Mouse (Mus musculus) layer of hippocampus, adult 2 months (tissue): Measurements from ENCODE around the gene Cdt1. TPM values are rescaled to one million over a fixed set of nuclear protein-coding genes. Genes with fewer than 3 reads are reported as not detected.

Experiments used
- DNase-seq, 2 experiments: peaks; one replicate each; pipeline ENCODE4 v3.0.0; 2022; ENCODE audit warnings: low spot score in 2 of 2
- H3K27ac ChIP-seq: fragments of 200-600 bp; 2 replicates; pipeline ENCODE4 v1.8.1; 2022
- H3K4me3 ChIP-seq: fragments of 200-600 bp; 2 replicates; pipeline ENCODE4 v1.8.1; 2022; ENCODE audit warnings: mild to moderate bottlenecking
- CTCF ChIP-seq: fragments of 200-600 bp; conservative IDR thresholded peaks from 2 replicates; pipeline ENCODE4 v1.8.1; 2022; ENCODE audit warnings: antibody characterized with exemption, mild to moderate bottlenecking, moderate library complexity
- total RNA-seq, 2 experiments: library from RNA; stranded (reverse); gene quantifications; 2 replicates each; pipeline ENCODE4 v1.2.3; 2021

The Cdt1 gene
- total RNA-seq, 2 experiments from 2014 or later = 1.3 to 1.6 TPM

DNA sequence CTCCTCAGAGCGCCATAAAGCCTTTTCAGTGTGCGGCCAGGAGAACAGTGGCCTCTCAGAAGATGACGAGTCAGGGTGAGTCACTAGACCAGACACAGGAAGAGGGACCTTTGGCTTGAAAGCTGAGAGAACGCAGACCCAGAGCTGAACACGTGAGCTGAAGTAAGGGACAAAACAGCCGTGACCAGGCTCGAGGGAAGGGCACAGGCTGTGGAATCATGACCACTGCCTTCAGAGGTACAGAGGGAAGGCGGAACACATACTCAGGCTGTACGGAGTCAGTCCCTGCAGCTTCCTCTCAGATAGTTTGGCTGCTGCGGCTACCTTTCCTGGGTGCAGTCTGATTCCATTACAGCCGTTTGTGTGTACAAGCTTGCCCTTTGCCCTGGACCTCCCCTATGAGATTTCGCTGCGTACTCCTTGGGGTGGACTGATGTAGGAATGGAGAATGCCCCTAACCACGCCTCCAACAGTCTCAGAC, 17.6 kb downstream of the Cdt1 start:
- TF ChIP-seq CTCF = no peak
- no peak for DNase-seq
- no peak overlapping the region for H3K27ac ChIP-seq
- no peak overlapping the region for H3K4me3 ChIP-seq

DNA sequence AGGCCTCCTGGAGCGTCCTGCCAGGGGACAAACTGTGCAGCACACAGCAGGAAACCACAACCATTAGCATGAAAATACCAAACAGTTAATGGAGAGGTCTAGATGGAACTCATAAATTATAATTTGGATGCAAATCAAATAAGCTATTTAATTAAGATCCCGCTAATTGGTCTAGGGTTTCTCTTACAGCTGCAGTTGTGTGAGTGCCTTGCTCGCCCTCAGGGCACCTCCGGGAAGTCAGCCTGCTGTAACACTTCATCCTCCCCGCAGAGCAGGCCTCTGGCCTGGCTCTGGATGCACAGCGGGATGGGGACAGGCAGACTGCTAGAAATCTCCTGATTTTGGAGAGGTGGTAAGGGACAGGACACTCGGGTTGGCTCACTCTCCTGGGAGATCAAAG, 18.4 kb downstream of the Cdt1 start:
- H3K27ac ChIP-seq = no peak overlapping the region
- no peak overlapping the region for H3K4me3 ChIP-seq
- TF ChIP-seq CTCF = no peak
- DNase-seq = no peak

DNA sequence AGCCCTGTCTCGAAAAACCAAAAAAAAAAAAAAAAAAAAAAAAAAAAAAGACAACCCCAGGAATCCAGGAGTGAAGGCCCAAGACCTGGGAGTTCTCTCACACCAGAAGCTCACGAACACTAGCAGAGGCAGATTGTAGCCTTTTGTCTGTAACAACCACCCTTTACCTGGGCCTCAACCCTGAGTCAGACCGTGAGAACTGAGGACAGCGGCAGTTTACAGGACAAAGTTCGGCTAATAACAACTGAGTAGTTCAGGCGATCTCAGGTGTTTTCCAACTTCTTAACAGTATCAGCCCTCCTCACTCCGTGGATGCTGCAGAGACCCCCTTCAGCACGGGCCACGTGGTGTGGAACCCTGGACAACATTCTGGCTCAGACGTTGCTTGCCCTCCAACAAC, 18.9 kb downstream of the Cdt1 start:
- DNase-seq = no peak
- Histone ChIP-seq H3K4me3 (no peak overlapping the region), H3K27ac (no peak overlapping the region)
- no peak for TF ChIP-seq CTCF

DNA sequence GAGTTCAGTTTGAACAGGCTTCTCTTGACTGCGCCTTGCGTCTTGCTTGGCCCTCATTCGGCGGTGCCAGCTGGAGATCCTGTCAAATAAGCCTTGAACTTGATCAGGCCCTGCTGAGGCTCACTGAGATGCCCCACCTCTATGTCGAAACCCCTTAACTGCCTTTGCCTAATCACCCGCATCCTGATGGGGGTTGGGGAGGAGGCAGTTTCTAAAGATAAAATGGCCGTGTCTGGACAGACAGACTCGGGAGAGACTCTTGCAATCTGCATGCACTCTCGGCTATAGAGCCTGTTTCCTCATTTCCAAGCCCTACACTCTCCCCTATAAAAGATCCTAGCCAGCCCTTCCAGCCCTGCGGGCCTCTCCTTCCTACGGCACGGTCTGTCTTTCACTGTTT, 25.4 kb downstream of the Cdt1 start:
- Histone ChIP-seq H3K27ac (no peak overlapping the region), H3K4me3 (no peak overlapping the region)
- no peak for DNase-seq
- TF ChIP-seq CTCF = no peak

DNA sequence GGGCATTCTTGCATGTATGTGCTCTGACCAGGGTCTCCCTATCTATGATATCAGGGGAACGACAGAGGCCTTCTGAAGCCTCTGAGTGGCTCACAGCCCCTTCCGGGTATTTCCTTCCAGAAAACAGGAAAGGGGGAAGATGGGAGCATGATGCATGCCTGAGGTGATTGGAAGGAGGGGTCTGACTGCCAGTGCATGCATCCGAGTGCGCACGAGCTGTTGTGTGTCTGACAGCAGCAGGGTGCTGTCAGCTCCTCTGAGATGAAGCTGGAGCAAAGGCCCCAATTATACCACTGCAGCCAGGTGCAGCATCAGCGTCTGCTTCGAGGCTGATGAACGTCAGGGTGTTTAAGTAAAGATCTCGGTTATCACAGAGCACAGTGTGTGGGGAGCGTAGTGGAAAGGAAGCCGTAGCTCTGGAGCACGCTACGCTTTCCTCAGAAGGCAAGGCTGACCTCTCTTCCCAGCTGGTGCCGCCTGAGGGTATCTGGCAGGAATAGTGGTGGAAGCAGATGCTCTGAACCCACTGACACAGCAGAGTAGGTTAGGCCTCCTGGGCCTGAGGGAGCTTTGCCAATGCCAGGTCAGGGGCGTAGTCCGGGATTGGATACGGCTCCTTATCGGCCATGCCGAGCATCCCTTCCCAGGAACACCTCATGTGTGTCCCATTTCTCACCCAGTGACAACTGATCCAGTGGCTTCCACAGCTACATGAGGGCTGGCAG, 26.1 kb downstream of the Cdt1 start:
- TF ChIP-seq CTCF = no peak
- DNase-seq = no peak
- H3K27ac ChIP-seq = no peak overlapping the region
- no peak overlapping the region for H3K4me3 ChIP-seq

DNA sequence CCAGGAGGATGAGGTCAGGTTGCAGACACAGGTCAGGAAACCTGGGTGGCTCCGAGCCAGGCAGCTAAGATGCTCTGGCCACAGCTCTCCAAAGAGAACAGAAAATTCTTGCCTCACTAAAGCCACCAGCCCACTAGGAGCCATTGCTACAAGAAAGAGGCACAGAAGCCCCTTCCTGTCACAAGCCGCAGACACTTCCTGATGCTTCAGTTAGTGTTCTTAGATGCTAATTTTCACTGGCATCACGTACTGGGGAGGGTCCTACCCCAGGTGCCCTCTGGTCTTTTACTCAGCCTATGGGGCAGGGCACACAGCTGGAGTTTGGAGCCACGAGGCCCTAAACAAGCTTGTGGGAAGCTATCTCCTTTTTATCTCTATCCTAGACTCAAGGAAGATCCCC, 28.2 kb downstream of the Cdt1 start:
- Histone ChIP-seq H3K4me3 (no peak overlapping the region), H3K27ac (no peak overlapping the region)
- no peak for DNase-seq
- no peak for TF ChIP-seq CTCF

DNA sequence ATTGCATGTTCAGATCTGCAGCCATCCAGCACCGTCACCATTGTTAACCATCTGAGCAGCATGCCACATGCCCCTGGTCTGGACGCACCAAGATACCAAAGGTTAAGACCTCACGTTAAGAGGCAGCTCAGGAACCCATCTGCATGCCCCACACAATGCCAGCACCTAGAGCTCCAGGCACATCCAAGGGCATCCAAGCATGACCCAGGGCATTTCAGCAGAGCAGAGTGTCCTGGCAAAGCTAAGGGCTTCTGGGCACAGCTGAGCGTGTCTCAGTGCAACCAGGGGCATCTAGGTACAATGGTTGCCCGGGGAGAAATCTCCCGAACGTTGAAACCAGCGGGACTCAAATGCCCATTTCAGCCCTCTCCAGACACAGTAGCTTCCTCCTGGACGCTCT, 32.9 kb downstream of the Cdt1 start:
- no peak overlapping the region for H3K4me3 ChIP-seq
- no peak for TF ChIP-seq CTCF
- no peak overlapping the region for H3K27ac ChIP-seq

DNA sequence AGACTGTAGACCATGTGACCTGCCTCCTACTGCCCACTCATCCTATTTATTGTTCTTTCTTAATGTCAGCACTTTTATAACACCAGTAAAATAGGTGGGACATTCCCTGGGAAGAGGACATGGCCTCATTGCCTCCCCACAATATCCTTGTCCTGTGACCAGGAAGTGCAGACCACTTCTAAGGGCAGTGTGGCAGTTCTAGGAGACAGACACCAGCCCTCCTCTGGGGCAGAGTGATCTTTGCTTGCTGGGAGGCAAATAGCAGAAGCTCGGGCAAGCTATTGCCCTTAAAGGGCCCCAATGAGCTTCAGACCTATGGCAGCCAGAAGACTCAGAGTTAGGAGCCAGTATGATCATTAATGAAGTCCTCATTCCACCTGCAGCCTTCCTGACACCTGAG, 36.8 kb downstream of the Cdt1 start:
- H3K4me3 ChIP-seq = no peak overlapping the region
- no peak overlapping the region for H3K27ac ChIP-seq
- no peak for TF ChIP-seq CTCF
- no peak for DNase-seq

More for the DNA sequence above, 32.9 kb downstream of the Cdt1 start:
- no peak for DNase-seq

DNA sequence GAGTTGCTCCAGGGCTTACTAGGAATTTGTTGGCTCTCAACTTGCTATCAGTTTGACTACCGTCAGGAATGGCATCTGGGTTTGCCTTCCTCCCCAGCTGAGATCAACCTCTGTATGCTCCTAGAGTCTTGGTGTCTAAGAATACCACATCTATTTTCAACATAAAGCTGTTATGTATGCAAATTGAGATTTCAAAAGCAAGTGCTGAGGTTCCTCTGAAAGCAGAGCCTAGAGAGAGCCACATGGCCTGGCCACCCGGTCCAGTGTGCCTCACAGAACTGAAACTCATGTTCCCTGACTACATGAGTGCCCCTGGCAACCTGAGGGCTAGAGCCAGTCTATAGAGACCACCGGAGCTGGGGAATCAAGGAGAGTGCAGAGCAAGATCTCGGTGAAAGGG, 37.6 kb downstream of the Cdt1 start:
- no peak for TF ChIP-seq CTCF
- DNase-seq = no peak
- Histone ChIP-seq H3K27ac (no peak overlapping the region), H3K4me3 (no peak overlapping the region)

DNA sequence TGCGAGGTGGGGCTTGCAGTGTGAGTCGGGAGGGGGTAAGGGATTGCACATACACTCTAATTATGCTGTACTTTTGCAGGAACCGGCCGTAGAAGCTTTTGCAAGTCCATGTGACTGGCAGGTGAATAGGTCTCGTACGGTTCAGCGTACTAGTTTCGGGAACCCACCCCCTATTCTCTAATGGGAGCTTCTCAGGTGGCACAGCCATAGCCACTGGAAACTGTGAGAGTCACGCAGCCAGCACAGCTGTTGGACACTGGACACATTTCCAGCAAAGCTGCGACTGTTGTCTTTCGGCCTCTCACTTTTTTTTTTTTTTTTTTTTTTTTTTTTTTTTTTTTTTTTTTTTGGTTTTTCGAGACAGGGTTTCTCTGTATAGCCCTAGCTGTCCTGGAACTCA, 39.0 kb downstream of the Cdt1 start:
- no peak for DNase-seq
- Histone ChIP-seq H3K4me3 (no peak overlapping the region), H3K27ac (no peak overlapping the region)
- TF ChIP-seq CTCF = no peak

DNA sequence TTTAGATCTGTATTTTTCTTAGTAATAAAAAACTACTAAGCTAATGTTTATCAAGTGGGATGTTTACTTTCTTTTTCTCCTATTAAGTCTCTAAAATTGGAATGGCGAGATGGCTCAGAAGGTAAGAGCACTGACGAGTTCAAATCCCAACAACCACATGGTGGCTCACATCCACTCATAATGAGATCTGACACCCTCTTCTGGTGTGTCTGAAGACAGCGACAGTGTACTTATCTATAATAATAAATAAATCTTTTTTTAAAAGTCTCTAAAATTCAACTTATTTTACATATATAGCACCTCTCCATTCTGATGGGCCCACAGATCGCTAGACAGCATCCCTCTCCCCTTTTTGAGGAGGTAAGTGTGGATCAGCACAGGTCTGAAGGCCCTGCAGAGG, 42.4 kb downstream of the Cdt1 start:
- DNase-seq = no peak
- Histone ChIP-seq H3K4me3 (peak overlapping the region; percentile 79), H3K27ac (peak overlapping the region; percentile 48)
- peak; percentile 53 for TF ChIP-seq CTCF

DNA sequence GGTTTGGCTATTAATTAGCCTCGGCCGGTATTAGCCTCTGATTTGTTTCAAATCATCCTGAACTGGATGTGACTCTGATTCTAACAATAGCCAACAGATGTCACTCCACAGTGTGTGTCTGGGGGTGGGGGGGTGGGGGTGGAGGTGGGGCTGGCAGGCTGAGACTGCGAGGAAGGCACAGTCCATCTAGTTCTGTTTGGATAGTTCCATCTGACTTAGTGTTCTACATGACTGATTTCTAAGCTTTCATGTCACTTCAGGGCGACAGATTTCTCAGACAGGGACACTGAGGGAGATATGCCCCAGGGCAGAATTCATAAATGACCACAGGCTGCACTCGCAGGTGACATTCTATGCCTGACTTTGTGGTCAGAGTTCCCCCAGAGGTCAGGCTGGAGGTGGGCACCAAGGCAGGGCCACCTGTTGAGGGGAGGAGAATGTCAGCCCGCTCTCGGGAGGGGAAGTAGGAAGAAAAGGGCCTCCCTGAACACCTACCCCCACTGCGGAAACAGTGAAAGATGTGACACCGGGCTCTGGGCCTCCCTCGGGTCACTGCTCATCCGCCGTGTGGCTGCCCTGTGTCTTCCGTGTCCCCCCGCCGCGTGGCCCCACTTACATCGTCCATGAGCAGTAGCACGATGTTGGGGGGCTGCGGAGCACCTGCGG, 42.9 kb downstream of the Cdt1 start:
- Histone ChIP-seq H3K4me3 (peak overlapping the region; percentile 79), H3K27ac (peak overlapping the region; percentile 95)
- no peak for DNase-seq
- TF ChIP-seq CTCF = no peak

DNA sequence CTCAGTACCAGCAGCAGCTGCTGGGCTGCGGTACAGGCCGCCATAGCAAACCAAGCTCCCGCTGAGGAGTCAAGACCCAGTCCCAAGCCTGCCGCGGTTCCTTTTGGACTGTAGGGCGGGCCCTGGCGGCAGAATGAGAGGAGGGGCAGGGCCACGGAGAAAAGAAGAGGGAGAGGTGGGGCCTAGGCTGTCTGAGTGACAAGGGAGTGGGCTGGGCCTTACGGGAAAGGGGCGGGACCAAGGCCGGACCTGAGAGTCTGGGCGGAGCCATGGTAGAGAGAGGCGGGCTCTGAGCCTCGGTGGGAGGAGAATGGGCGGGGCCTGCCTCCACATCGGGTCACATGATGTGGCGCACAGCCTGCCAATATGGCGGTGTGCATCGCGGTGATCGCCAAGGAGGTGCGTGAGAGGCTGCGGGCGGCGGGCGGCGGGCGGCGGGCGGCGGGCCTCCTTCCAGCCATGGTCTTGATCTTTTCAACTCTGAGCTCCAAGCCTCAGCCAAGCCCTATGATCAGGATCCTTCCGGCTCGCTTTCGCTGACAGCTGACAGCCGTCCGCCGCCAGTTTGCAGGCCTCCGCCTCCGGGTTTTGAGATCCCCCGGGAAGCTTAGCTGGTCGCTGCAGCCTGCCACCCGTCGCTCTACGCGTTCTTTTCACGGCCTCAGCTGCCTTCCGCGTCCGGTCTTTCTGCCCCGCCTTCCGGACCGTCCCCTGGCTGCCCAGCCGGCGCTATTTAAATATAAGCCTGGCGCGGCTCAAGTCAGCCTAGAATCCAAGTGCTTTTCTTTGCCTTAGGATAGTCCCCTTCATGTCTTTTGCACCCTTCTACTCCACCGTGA, 43.7 kb downstream of the Cdt1 start, which contains the start of the genes Galns and Trappc2l:
Galns (minus strand) TSS at position 169 of the 839 bp plus-strand sequence.
Trappc2l (plus strand) TSS at position 346 of the 839 bp plus-strand sequence.
- H3K4me3 ChIP-seq = peak within 1 kb of the TSS; percentile 79
- TF ChIP-seq CTCF = peak; percentile 68
- DNase-seq = peak; percentile 92 to 96
- H3K27ac ChIP-seq = peak within 1 kb of the TSS; percentile 96
